Mouse (Mus musculus) testis, adult 2 months (tissue): ENCODE data around the gene Gnpat. TPM values are rescaled to one million over a fixed set of nuclear protein-coding genes. Genes with fewer than 3 reads are reported as not detected.
A peak's percentile ranks its signal among the peaks of the same experiment; 100 is the strongest.

Experiments
- H3K27ac ChIP-seq: fragments of 200-500 bp; 2 replicates; pipeline ENCODE4 v1.5.1; 2012; ENCODE audit warnings: low read depth, low read length; ENCODE audit not compliant: control insufficient read depth, insufficient read depth
- H3K27me3 ChIP-seq: fragments of 200-500 bp; 2 replicates; pipeline ENCODE4 v1.6.1; 2012; ENCODE audit warnings: mild to moderate bottlenecking, low read length, moderate library complexity; ENCODE audit not compliant: control insufficient read depth, insufficient read depth
- H3K36me3 ChIP-seq: fragments of 200-500 bp; 2 replicates; pipeline ENCODE4 v1.6.1; 2012; ENCODE audit warnings: mild to moderate bottlenecking, low read length; ENCODE audit not compliant: control insufficient read depth, insufficient read depth
- H3K4me1 ChIP-seq: fragments of 200-500 bp; 2 replicates; pipeline ENCODE4 v1.6.1; 2012; ENCODE audit warnings: low read length; ENCODE audit not compliant: control insufficient read depth, insufficient read depth
- H3K4me3 ChIP-seq: fragments of 200-500 bp; 2 replicates; pipeline ENCODE4 v1.5.1; 2012; ENCODE audit warnings: low read depth, mild to moderate bottlenecking, low read length, moderate library complexity, mixed read lengths; ENCODE audit not compliant: control insufficient read depth
- CTCF ChIP-seq: fragments of 200-500 bp; IDR thresholded peaks from 2 replicates; pipeline ENCODE4 v1.5.1; 2012; ENCODE audit warnings: low read depth, mild to moderate bottlenecking, inconsistent platforms, low read length, moderate library complexity; ENCODE audit not compliant: control insufficient read depth, insufficient read depth, insufficient replicate concordance
- POLR2A ChIP-seq: fragments of 200-500 bp; IDR thresholded peaks from 2 replicates; pipeline ENCODE4 v1.6.1; 2012; ENCODE audit warnings: low read depth, mild to moderate bottlenecking, inconsistent platforms, low read length, moderate library complexity; ENCODE audit not compliant: control insufficient read depth
- polyA plus RNA-seq: library from polyadenylated mRNA; depleted of rRNA; stranded (reverse); fragments of >200 nt; gene quantifications from 2 replicates; pipeline ENCODE4 v1.2.3, GENCODE M21; 2012

Gene Gnpat
- polyA plus RNA-seq, 1 experiment, result 262 TPM

GRCm38 (mm10) chr8:124823497-124823896, 39.3 kb upstream of the Gnpat start:
- Histone ChIP-seq H3K36me3 (no peaks in the 10 kb centered on the region), H3K27ac (no peak overlapping the region), H3K4me1 (peaks cover 2% of the 10 kb centered on the region), H3K4me3 (no peak overlapping the region), H3K27me3 (no peaks in the 10 kb centered on the region)
- TF ChIP-seq POLR2A (no peak), CTCF (no peak)

- TF ChIP-seq CTCF (no peak), POLR2A (no peak)
- no peaks in the 10 kb centered on the region for H3K27me3 ChIP-seq
- H3K4me3 ChIP-seq, result no peak overlapping the region
- peaks cover 2% of the 10 kb centered on the region for H3K4me1 ChIP-seq
- no peak overlapping the region for H3K27ac ChIP-seq
- no peaks in the 10 kb centered on the region for H3K36me3 ChIP-seq
Measured at GRCm38 (mm10) chr8:124826658-124827057, 36.2 kb upstream of the Gnpat start.

- Histone ChIP-seq H3K4me3 (no peak overlapping the region), H3K27me3 (no peaks in the 10 kb centered on the region), H3K4me1 (peaks cover 2% of the 10 kb centered on the region), H3K36me3 (no peaks in the 10 kb centered on the region), H3K27ac (no peak overlapping the region)
- TF ChIP-seq POLR2A (no peak), CTCF (peak; percentile 80)
Measured at GRCm38 (mm10) chr8:124827387-124827786, 35.4 kb upstream of the Gnpat start.

GRCm38 (mm10) chr8:124828561-124829240, 34.1 kb upstream of the Gnpat start:
- no peaks in the 10 kb centered on the region for H3K36me3 ChIP-seq
- peaks cover 2% of the 10 kb centered on the region for H3K4me1 ChIP-seq
- H3K4me3 ChIP-seq, result no peak overlapping the region
- no peak for TF ChIP-seq CTCF
- no peak for TF ChIP-seq POLR2A
- no peaks in the 10 kb centered on the region for H3K27me3 ChIP-seq
- H3K27ac ChIP-seq, result no peak overlapping the region

- no peak overlapping the region for H3K4me3 ChIP-seq
- H3K36me3 ChIP-seq, result no peaks in the 10 kb centered on the region
- no peak overlapping the region for H3K27ac ChIP-seq
- H3K4me1 ChIP-seq, result peaks cover 2% of the 10 kb centered on the region
- H3K27me3 ChIP-seq, result no peaks in the 10 kb centered on the region
- no peak for TF ChIP-seq POLR2A
- no peak for TF ChIP-seq CTCF
Measured at GRCm38 (mm10) chr8:124830050-124830449, 32.8 kb upstream of the Gnpat start.

GRCm38 (mm10) chr8:124831531-124831930, 31.3 kb upstream of the Gnpat start:
- no peak overlapping the region for H3K27ac ChIP-seq
- no peaks in the 10 kb centered on the region for H3K36me3 ChIP-seq
- peaks cover 2% of the 10 kb centered on the region for H3K4me1 ChIP-seq
- H3K4me3 ChIP-seq, result no peak overlapping the region
- TF ChIP-seq CTCF, result no peak
- no peak for TF ChIP-seq POLR2A
- H3K27me3 ChIP-seq, result no peaks in the 10 kb centered on the region

- TF ChIP-seq CTCF (no peak), POLR2A (no peak)
- Histone ChIP-seq H3K4me3 (no peak overlapping the region), H3K27me3 (no peaks in the 10 kb centered on the region)
Measured at GRCm38 (mm10) chr8:124831941-124832340, 30.9 kb upstream of the Gnpat start.

More at GRCm38 (mm10) chr8:124831941-124832340, 30.9 kb upstream of the Gnpat start:
- H3K27ac ChIP-seq, result no peak overlapping the region
- H3K36me3 ChIP-seq, result no peaks in the 10 kb centered on the region
- peaks cover 2% of the 10 kb centered on the region for H3K4me1 ChIP-seq
